Mouse (Mus musculus) spleen, adult 2 months (tissue): Measurements from ENCODE around the gene Nr1h2. TPM values are rescaled to one million over a fixed set of nuclear protein-coding genes. Genes with fewer than 3 reads are reported as not detected.

Source experiments
- DNase-seq, 2 experiments: peaks; one replicate each; pipeline versions ENCODE4 v3.0.0 to v3.0.0-alpha.2; 2012 to 2021; ENCODE audit warnings: low spot score in 2 of 2, low read depth in 1 of 2
- H3K27ac ChIP-seq: fragments of 200-500 bp; 2 replicates; pipeline ENCODE4 v1.5.1; 2012; ENCODE audit warnings: low read length, inconsistent platforms; ENCODE audit not compliant: insufficient read depth
- H3K27me3 ChIP-seq: fragments of 200-500 bp; 2 replicates; pipeline ENCODE4 v1.6.1; 2012; ENCODE audit warnings: mild to moderate bottlenecking, moderate library complexity, low read length, inconsistent platforms; ENCODE audit not compliant: control insufficient read depth, insufficient read depth
- H3K36me3 ChIP-seq: fragments of 200-500 bp; 2 replicates; pipeline ENCODE4 v1.6.1; 2012; ENCODE audit warnings: mild to moderate bottlenecking, low read length, inconsistent platforms; ENCODE audit not compliant: control insufficient read depth, insufficient read depth
- H3K4me1 ChIP-seq: fragments of 200-500 bp; 2 replicates; pipeline ENCODE4 v1.6.1; 2011; ENCODE audit warnings: inconsistent platforms; ENCODE audit not compliant: control insufficient read depth, insufficient read depth, insufficient read length
- H3K4me3 ChIP-seq: fragments of 200-500 bp; 2 replicates; pipeline ENCODE4 v1.5.1; 2011; ENCODE audit warnings: mild to moderate bottlenecking, inconsistent platforms; ENCODE audit not compliant: insufficient read depth, insufficient read length; ENCODE audit errors: extremely low read depth
- CTCF ChIP-seq: fragments of 200-500 bp; IDR thresholded peaks from 2 replicates; pipeline ENCODE4 v1.5.1; 2011; ENCODE audit warnings: mild to moderate bottlenecking, inconsistent platforms; ENCODE audit not compliant: insufficient read depth, insufficient read length, insufficient replicate concordance; ENCODE audit errors: extremely low read depth
- POLR2A ChIP-seq: fragments of 200-500 bp; IDR thresholded peaks from 2 replicates; pipeline ENCODE4 v1.6.1; 2011; ENCODE audit warnings: low read depth, low read length, inconsistent platforms
- WGBS: fragments of 180-500 bp; shearing (Covaris S2); methylation state at CpG from one replicate; pipeline ENCODE4 v1.1.7; 2018; 5-methylcytosine and 5-hydroxymethylcytosine counted together
- polyA plus RNA-seq: library from polyadenylated mRNA; depleted of rRNA; stranded (reverse); fragments of >200 nt; gene quantifications from 2 replicates; pipeline ENCODE4 v1.2.3, GENCODE M21; 2012

Gene Nr1h2
- polyA plus RNA-seq, 1 experiment, result 162 TPM

DNA sequence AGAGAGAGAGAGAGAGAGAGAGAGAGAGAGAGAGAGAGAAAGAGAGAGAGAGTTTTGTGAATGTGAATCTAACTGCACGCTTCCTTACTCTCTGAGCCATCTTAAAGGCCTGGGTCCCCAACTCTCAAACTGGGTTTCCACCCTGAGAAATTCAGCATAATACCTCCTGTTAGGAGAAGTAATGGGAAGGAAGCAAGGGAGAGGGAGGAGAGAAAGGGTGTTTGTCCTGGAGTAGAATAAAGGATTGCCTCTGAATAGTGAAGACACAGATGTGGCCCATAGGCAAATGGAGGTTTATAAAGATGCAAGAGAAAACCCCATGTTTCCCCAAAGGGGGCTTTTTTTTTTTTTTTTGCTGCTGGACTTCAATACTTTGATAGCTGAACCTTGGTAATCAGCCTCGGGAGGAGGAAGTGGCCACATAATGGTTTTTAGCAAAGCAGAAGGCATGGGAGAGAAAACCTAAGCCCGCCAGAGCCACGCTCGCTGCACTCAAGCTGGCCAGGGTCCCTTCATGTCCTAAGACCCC, 19.3 kb upstream of the Nr1h2 start:
- H3K4me3 ChIP-seq, result peak overlapping the region; percentile 58
- H3K27ac ChIP-seq, result peak overlapping the region; percentile 93
- 29% methylated on average over 5 of the region's 5 CpGs for WGBS
- DNase-seq, result no peak
- no peaks in the 10 kb centered on the region for H3K27me3 ChIP-seq
- H3K4me1 ChIP-seq, result peaks cover 18% of the 10 kb centered on the region; the same call in 1 of the 2 replicates
- no peak for TF ChIP-seq CTCF
- no peak for TF ChIP-seq POLR2A
- H3K36me3 ChIP-seq, result peaks cover 4% of the 10 kb centered on the region; the same call in 1 of the 2 replicates

DNA sequence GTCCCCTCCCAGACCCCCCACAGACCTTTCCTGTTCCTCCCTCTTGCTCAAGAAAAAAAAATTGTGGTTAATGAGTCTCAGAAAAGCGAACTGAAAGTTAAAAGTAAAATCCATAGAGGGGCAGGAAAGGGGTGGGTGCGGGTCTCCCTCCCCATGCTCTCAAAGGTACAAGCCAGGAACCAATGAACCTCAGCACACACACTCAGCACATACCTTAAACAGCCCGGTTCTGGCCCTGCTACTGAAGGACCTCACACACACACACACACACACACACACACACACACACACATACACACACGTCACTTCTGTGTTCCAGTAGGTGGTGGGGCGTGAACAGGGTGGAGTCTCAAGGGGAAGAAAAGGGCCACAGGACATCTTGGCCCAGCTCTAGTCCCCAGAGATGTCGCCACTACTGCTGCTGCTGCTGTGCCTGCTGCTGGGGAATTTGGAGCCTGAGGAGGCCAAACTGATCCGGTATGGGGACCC, 18.5 kb upstream of the Nr1h2 start, which contains the start of gene Napsa:
Gene Napsa, plus strand, starts transcription at position 168 of the 489 bp plus-strand sequence.
- peak; percentile 86 to 90 for DNase-seq
- TF ChIP-seq CTCF (no peak), POLR2A (peak; percentile 95)
- WGBS, result 13% methylated on average over 7 of the region's 7 CpGs
- Histone ChIP-seq H3K4me1 (peaks cover 18% of the 10 kb centered on the region; the same call in 1 of the 2 replicates), H3K4me3 (peak within 1 kb of the TSS; percentile 58), H3K36me3 (peaks cover 2% of the 10 kb centered on the region; the same call in 1 of the 2 replicates), H3K27me3 (no peaks in the 10 kb centered on the region), H3K27ac (peak within 1 kb of the TSS; percentile 93)

DNA sequence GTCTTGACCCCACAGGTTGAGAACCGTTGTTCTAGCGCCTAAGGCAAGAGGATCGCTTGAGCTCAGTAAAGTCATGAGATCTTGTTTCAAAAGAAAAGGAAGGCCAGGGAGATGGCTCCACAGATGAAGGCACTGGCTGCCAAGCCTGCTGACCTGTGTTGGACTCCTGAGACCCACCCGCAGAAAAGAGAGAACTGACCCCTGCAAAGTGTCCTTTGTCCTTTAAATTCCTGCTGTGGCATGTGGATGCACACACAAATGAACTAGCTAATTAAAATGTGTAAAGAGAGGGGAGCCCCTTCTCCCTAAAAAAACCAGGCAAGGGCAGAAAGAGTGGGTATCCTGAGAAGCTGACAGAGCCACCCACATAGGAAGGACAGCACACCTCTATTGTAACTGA, 18.1 kb upstream of the Nr1h2 start:
- H3K27ac ChIP-seq, result peak overlapping the region; percentile 93
- H3K27me3 ChIP-seq, result no peaks in the 10 kb centered on the region
- 60% methylated on average over 4 of the region's 4 CpGs for WGBS
- H3K4me1 ChIP-seq, result peaks cover 18% of the 10 kb centered on the region; the same call in 1 of the 2 replicates
- TF ChIP-seq POLR2A (no peak; the same call in 1 of the 2 replicates), CTCF (no peak)
- no peak for DNase-seq
- H3K4me3 ChIP-seq, result no peak overlapping the region
- peaks cover 2% of the 10 kb centered on the region; the same call in 1 of the 2 replicates for H3K36me3 ChIP-seq

DNA sequence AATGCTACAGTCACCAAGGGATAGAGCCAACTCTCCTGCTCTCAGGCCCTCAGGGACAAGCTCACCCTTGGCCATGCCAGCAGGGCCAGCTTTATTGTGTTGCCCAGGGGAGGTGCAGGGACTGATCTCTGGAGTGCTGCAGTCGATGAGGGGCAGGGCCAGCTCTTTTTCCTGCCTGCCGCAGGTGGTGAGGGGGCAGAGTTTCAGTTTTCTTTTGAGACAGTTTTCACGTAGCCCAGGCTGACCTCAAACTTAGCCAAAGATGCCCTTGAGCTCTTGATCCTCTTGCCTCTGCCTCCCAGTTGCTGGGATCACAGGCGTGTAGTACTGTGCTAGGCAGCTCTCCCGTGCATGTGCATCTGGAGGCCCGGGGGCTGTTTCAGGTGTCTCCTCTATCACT, 17.2 kb upstream of the Nr1h2 start:
- WGBS, result 22% methylated on average over 6 of the region's 6 CpGs
- H3K36me3 ChIP-seq, result no peaks in the 10 kb centered on the region
- H3K27me3 ChIP-seq, result no peaks in the 10 kb centered on the region
- H3K4me3 ChIP-seq, result no peak overlapping the region
- peaks cover 18% of the 10 kb centered on the region; the same call in 1 of the 2 replicates for H3K4me1 ChIP-seq
- peak overlapping the region; percentile 93 for H3K27ac ChIP-seq
- TF ChIP-seq CTCF (no peak), POLR2A (no peak)
- peak in 1 of 2 experiments; percentile 35 for DNase-seq

DNA sequence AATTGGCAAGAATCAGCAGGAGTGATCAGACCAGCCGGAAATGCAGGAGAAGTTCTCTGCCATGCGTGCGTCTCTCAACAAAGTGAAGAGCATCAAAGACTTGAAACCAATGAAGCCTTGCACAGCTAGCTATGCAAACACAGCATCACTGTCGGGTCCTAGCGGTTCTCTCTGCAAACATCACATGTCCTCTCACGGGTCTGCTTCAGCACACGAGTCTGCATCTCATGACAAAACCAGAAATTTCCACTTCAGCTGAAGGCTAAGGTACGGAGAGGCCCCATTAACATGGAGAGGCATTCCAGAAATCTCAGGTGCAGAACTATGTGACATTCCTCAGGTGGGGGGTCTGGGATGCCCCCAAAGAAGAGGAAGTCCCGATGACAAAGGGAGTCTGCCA, 15.1 kb upstream of the Nr1h2 start:
- no peak overlapping the region for H3K27ac ChIP-seq
- 80% methylated on average over 9 of the region's 9 CpGs for WGBS
- H3K4me3 ChIP-seq, result no peak overlapping the region
- TF ChIP-seq CTCF (no peak), POLR2A (no peak)
- H3K27me3 ChIP-seq, result no peaks in the 10 kb centered on the region
- peaks cover 18% of the 10 kb centered on the region; the same call in 1 of the 2 replicates for H3K4me1 ChIP-seq
- no peaks in the 10 kb centered on the region for H3K36me3 ChIP-seq
- DNase-seq, result no peak

DNA sequence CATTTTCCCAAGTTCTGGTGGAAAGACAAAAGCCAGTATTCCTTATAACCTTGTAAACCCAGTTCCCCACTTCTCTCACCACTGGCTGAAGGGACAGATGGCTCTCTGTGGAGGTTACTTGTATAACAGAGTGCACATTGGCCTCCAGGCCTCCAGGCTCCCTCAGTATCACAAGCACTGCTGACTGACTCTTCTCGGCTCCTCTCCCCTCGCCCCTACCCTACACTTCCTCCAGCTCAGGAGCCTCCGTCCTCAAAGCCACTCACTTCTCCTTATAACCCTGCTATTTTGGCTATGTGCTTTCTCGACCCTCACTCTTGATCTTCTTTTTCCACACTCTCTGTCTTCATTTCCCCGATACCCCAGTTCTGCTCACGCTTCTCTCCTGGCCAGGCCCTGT, 11.7 kb upstream of the Nr1h2 start:
- Histone ChIP-seq H3K4me3 (no peak overlapping the region), H3K27me3 (no peaks in the 10 kb centered on the region), H3K36me3 (no peaks in the 10 kb centered on the region), H3K27ac (no peak overlapping the region), H3K4me1 (peaks cover 4% of the 10 kb centered on the region; the same call in 1 of the 2 replicates)
- TF ChIP-seq CTCF (no peak), POLR2A (no peak)
- 49% methylated on average over 6 of the region's 6 CpGs for WGBS
- no peak for DNase-seq

DNA sequence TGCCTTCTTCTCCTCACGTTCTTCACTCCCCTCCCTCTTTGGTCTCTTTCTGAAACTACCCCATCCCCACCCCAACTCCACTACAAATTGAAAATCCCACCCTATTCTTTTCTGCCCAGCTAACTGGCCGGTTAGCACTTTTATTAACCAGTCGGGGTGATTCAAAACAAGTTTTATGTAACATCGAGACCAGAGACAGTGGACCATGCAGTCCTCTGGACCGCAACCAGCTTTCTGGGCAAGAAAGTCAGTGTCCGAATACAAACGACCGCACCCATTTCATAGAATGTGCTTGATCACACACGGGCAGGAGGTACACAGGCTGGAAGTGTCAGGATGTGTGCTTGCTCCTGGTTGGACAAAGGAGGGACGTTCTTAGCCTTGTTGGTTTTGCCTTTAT, 10.7 kb upstream of the Nr1h2 start:
- WGBS, result 81% methylated on average over 10 of the region's 10 CpGs
- DNase-seq, result no peak
- Histone ChIP-seq H3K4me3 (no peak overlapping the region), H3K36me3 (no peaks in the 10 kb centered on the region), H3K4me1 (no peaks in the 10 kb centered on the region), H3K27me3 (no peaks in the 10 kb centered on the region), H3K27ac (no peak overlapping the region)
- TF ChIP-seq POLR2A, result no peak
- TF ChIP-seq CTCF, result no peak
